Mouse (Mus musculus): ENCODE results near the gene Rptn. TPM values are rescaled to one million over a fixed set of nuclear protein-coding genes. Genes with fewer than 3 reads are reported as not detected.

The Rptn gene
- polyA plus RNA-seq (2017; shearing (Covaris generic)): not detected

GRCm38 (mm10) chr3:93393366-93393765, at the start of gene Rptn:
Gene Rptn, plus strand, starts transcription at chr3:93393699.

GRCm38 (mm10) chr3:93442030-93442429, 48.5 kb downstream of the Rptn start, which contains the start of gene Tchh:
Gene Tchh, plus strand, starts transcription at chr3:93442330.

Other genes starting within 250 kb of the Rptn start
- not detected for gene Crnn, start 248.9 kb upstream of the Rptn start, polyA plus RNA-seq (2017; shearing (Covaris generic))
- gene Flg2, start 196.4 kb upstream of the Rptn start, polyA plus RNA-seq (2017; shearing (Covaris generic)): not detected
- gene Flg, start 120.2 kb upstream of the Rptn start, polyA plus RNA-seq (2017; shearing (Covaris generic)): not detected
- not detected for gene Hrnr, start 74.0 kb upstream of the Rptn start, polyA plus RNA-seq (2017; shearing (Covaris generic))
- gene Tchh, start 48.6 kb downstream of the Rptn start, polyA plus RNA-seq (2017; shearing (Covaris generic)): 0.15 TPM
- not detected for gene Tchhl1, start 75.1 kb downstream of the Rptn start, polyA plus RNA-seq (2017; shearing (Covaris generic))
- gene S100a11, start 126.8 kb downstream of the Rptn start, polyA plus RNA-seq (2017; shearing (Covaris generic)): 924 TPM
- 1,093 TPM for gene S100a10, start 161.4 kb downstream of the Rptn start, polyA plus RNA-seq (2017; shearing (Covaris generic))